Mouse (Mus musculus): Measurements from ENCODE around the gene Zdhhc13.

Zdhhc13 gene

GRCm38 (mm10) chr7:48784773-48785523 is 3.9 kb upstream of the Zdhhc13 start:
- no peak for DNase-seq (ENCODE audit: low read depth, low spot score)

GRCm38 (mm10) chr7:48788348-48788747 is 455 bp upstream of the Zdhhc13 start:
- DNase-seq (ENCODE audit: low read depth, low spot score), result peak; percentile 13

- DNase-seq (ENCODE audit: low read depth, low spot score), result no peak
These were observed 1.3 kb downstream of the Zdhhc13 start for GRCm38 (mm10) chr7:48790117-48790516.

GRCm38 (mm10) chr7:48791412-48791811 is 2.6 kb downstream of the Zdhhc13 start:
- no peak for DNase-seq (ENCODE audit: low read depth, low spot score)

- no peak for DNase-seq (ENCODE audit: low read depth, low spot score)
These were observed 6.3 kb downstream of the Zdhhc13 start for GRCm38 (mm10) chr7:48795130-48795529.

GRCm38 (mm10) chr7:48803381-48803780 is 14.6 kb downstream of the Zdhhc13 start:
- no peak for DNase-seq (ENCODE audit: low read depth, low spot score)

- no peak for DNase-seq (ENCODE audit: low read depth, low spot score)
These were observed 17.8 kb downstream of the Zdhhc13 start for GRCm38 (mm10) chr7:48806587-48806986.

GRCm38 (mm10) chr7:48810652-48811051 is 21.8 kb downstream of the Zdhhc13 start:
- no peak for DNase-seq (ENCODE audit: low read depth, low spot score)

GRCm38 (mm10) chr7:48812358-48812757 is 23.6 kb downstream of the Zdhhc13 start:
- no peak for DNase-seq (ENCODE audit: low read depth, low spot score)

- DNase-seq (ENCODE audit: low read depth, low spot score), result no peak
These were observed 24.8 kb downstream of the Zdhhc13 start for GRCm38 (mm10) chr7:48813594-48813993.

- DNase-seq (ENCODE audit: low read depth, low spot score), result no peak
These were observed 32.9 kb downstream of the Zdhhc13 start for GRCm38 (mm10) chr7:48821654-48822053.

GRCm38 (mm10) chr7:48823621-48824020 is 34.8 kb downstream of the Zdhhc13 start:
- no peak for DNase-seq (ENCODE audit: low read depth, low spot score)

GRCm38 (mm10) chr7:48824671-48825070 is 35.9 kb downstream of the Zdhhc13 start:
- no peak for DNase-seq (ENCODE audit: low read depth, low spot score)

- DNase-seq (ENCODE audit: low read depth, low spot score), result no peak
These were observed 36.4 kb downstream of the Zdhhc13 start for GRCm38 (mm10) chr7:48825170-48825569.

- no peak for DNase-seq (ENCODE audit: low read depth, low spot score)
These were observed 40.5 kb downstream of the Zdhhc13 start for GRCm38 (mm10) chr7:48829177-48829910.

GRCm38 (mm10) chr7:48830395-48830794 is 41.6 kb downstream of the Zdhhc13 start:
- DNase-seq (ENCODE audit: low read depth, low spot score), result no peak

- DNase-seq (ENCODE audit: low read depth, low spot score), result no peak
These were observed 43.9 kb downstream of the Zdhhc13 start for GRCm38 (mm10) chr7:48832735-48833134.

- no peak for DNase-seq (ENCODE audit: low read depth, low spot score)
These were observed 45.7 kb downstream of the Zdhhc13 start for GRCm38 (mm10) chr7:48834371-48834970.

- no peak for DNase-seq (ENCODE audit: low read depth, low spot score)
These were observed 46.3 kb downstream of the Zdhhc13 start for GRCm38 (mm10) chr7:48834989-48835626.

- no peak for DNase-seq (ENCODE audit: low read depth, low spot score)
These were observed 48.1 kb downstream of the Zdhhc13 start for GRCm38 (mm10) chr7:48836949-48837348.

- DNase-seq (ENCODE audit: low read depth, low spot score), result no peak
These were observed 49.6 kb downstream of the Zdhhc13 start for GRCm38 (mm10) chr7:48838434-48838833.

- DNase-seq (ENCODE audit: low read depth, low spot score), result no peak
These were observed 51.7 kb downstream of the Zdhhc13 start for GRCm38 (mm10) chr7:48840545-48840944.
